Mouse (Mus musculus) embryonic fibroblast, embryonic 13.5 days (primary cell): ENCODE measurements around the gene Tjp3. TPM values are rescaled to one million over a fixed set of nuclear protein-coding genes. Genes with fewer than 3 reads are reported as not detected.

Experiments used
- H3K27ac ChIP-seq: 2 replicates; pipeline ENCODE4 v1.5.1; 2012; ENCODE audit warnings: low read length, control low read depth, inconsistent platforms; ENCODE audit not compliant: insufficient read depth
- H3K4me1 ChIP-seq: 2 replicates; pipeline ENCODE4 v1.6.1; 2011; ENCODE audit warnings: low read length; ENCODE audit not compliant: control insufficient read depth, insufficient read depth
- H3K4me3 ChIP-seq: 2 replicates; pipeline ENCODE4 v1.5.1; 2011; ENCODE audit warnings: mild to moderate bottlenecking, control low read depth, low read length; ENCODE audit not compliant: insufficient read depth
- CTCF ChIP-seq: IDR thresholded peaks from 2 replicates; pipeline ENCODE4 v1.5.1; 2011; ENCODE audit warnings: mild to moderate bottlenecking, control low read depth, low read length, moderate library complexity, borderline replicate concordance; ENCODE audit not compliant: insufficient read depth
- POLR2A ChIP-seq: IDR thresholded peaks from 2 replicates; pipeline ENCODE4 v1.6.1; 2011; ENCODE audit warnings: low read depth, mild to moderate bottlenecking, control low read depth, low read length, moderate library complexity
- polyA plus RNA-seq: library from polyadenylated mRNA; stranded (reverse); fragments of >200 nt; gene quantifications from 2 replicates; pipeline ENCODE4 v1.2.4, GENCODE M21; 2011; ENCODE audit warnings: low read depth; ENCODE audit not compliant: missing spikeins, insufficient read length

Gene Tjp3
- polyA plus RNA-seq, 1 experiment, result not detected

DNA sequence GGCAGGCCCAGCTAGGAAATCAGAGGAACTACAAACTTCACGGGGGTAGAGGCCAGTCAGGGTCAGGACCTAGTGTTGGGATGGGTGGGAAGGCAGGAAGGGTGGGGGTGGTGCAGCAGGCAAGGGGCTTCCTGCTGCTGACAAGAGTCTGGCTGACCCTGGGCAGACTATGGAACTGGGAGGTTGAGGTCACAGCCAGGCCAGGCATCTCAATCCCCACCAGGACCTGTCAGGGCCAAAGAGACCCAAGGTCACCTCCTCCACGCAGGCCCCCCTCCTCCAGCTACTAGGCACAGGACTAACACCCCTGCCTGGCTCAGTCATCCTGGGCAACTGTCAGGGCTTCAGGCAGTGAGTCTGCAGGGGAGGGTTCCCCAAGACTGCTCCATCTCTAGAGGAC, 36.6 kb upstream of the Tjp3 start:
- H3K27ac ChIP-seq, result no peak overlapping the region
- H3K4me1 ChIP-seq, result peaks cover 4% of the 10 kb centered on the region; the same call in 1 of the 2 replicates
- H3K4me3 ChIP-seq, result no peak overlapping the region
- TF ChIP-seq CTCF (no peak), POLR2A (no peak)

DNA sequence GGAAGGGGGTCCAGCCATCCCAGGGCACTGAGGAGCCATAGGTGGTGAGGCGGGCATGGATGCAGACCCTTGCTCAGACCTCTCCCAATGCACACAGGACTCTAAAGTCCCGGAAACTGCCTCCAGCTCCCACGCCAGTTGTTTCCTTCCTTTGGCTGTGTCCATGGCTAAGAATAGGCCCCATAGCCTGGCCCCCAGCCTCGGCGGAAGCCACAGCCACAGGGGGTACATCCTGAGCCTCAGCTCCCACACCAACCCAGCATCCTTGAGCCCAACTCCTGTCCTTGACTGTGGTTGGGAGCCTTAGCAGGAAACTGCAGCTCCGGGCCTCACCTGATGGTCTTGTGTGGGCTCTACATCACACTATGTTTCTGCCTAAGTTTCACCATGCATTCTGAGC, 35.5 kb upstream of the Tjp3 start:
- no peak for TF ChIP-seq POLR2A
- no peak for TF ChIP-seq CTCF
- H3K4me3 ChIP-seq, result no peak overlapping the region
- H3K27ac ChIP-seq, result no peak overlapping the region
- H3K4me1 ChIP-seq, result peaks cover 4% of the 10 kb centered on the region; the same call in 1 of the 2 replicates

DNA sequence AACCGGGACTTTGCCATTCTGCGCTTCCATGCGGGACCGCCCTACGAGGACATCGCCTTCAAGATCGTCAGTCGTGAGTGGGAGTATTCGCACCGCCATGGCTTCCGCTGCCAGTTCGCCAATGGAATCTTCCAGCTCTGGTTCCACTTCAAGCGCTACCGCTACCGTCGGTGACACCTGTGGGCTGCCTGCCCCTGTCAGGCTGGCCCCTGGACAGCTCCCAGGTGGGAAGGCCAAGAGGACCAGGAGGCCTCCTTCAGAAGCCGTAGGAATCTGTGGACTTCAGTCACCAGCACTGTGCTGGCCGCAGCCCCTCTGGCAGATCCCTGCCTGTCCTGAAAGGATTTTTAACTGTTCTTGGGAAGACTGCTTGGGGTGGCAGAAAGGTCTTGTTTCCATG, 34.4 kb upstream of the Tjp3 start:
- Histone ChIP-seq H3K4me1 (peaks cover 4% of the 10 kb centered on the region; the same call in 1 of the 2 replicates), H3K27ac (no peak overlapping the region), H3K4me3 (no peak overlapping the region)
- TF ChIP-seq POLR2A (no peak), CTCF (no peak)

DNA sequence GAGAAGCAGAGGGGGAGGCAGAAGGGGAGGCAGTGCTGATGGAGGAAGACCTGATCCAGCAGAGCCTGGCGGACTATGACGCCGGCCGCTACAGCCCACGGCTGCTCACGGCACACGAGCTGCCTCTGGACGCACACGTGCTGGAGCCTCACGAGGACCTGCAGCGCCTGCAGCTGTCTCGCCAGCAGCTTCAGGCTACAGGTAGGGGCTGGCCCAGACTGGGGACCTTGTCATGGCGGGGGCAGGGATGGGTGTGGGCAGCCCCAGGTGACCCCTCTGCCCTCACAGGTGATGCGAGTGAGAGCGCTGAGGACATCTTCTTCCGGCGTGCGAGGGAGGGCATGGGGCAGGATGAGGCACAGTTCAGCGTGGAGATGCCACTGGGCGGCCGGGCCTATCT, 33.8 kb upstream of the Tjp3 start:
- no peak for TF ChIP-seq POLR2A
- no peak for TF ChIP-seq CTCF
- H3K4me3 ChIP-seq, result no peak overlapping the region
- no peak overlapping the region for H3K27ac ChIP-seq
- peaks cover 4% of the 10 kb centered on the region; the same call in 1 of the 2 replicates for H3K4me1 ChIP-seq

DNA sequence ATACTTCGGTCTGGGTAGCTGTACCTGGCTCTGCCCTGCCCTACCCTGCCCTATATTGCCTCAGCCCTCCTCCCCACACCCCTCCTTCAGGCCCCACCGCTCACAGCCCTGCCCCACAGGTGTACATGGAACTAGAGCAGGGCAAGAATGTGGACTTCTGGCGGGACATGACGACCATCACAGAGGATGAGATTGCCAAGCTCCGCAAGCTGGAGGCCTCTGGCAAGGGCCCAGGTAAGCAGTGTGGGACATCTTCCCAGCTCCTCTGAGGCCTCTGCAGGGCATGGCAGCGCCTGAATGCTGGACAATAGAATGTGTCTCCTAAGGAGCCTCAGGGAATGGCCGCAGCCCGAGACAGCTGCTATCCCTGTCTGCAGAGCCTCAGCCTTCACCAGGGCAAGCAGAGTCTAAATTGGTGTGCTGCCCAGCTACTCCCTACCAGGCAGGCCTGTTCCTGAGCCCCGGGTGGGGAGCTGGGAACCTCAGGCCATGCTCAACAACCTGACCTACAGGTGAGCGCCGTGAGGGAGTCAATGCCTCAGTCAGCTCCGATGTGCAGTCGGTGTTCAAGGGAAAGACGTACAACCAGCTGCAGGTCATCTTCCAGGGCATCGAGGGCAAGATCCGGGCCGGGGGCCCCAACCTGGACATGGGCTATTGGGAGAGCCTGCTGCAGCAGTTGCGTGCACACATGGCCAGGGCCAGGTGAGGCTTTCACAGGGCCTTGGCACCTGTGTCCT, 32.6 kb upstream of the Tjp3 start:
- Histone ChIP-seq H3K4me1 (peaks cover 2% of the 10 kb centered on the region; the same call in 1 of the 2 replicates), H3K27ac (no peak overlapping the region), H3K4me3 (no peak overlapping the region)
- no peak for TF ChIP-seq POLR2A
- TF ChIP-seq CTCF, result no peak

DNA sequence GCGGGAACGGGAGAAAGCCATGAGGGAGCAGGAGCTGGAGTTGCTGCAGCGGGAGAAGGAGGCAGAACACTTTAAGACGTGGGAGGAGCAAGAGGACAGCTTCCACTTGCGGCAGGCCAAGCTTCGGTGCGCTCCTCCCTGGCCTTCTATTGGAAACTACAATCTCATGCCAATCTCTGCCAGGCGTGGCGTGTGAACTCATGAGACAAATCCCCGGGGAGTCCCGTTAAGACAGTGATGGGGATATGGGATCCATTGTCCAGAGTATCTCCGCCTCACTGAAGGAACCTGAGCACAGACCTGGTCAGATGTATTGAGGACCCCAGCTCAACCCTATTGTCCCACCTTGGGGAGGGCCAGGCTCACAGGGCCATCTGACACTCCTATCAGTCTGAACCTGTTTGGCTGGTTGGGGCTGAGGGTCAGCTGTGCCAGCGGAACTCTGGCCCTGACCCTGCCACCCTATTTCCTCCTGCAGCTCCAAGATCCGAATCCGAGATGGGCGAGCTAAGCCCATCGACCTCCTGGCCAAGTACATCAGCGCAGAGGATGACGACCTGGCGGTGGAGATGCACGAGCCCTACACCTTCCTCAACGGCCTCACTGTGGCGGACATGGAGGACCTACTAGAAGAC, 31.9 kb upstream of the Tjp3 start:
- TF ChIP-seq CTCF (no peak), POLR2A (no peak)
- Histone ChIP-seq H3K4me1 (peaks cover 3% of the 10 kb centered on the region; the same call in 1 of the 2 replicates), H3K4me3 (no peak overlapping the region), H3K27ac (no peak overlapping the region)

DNA sequence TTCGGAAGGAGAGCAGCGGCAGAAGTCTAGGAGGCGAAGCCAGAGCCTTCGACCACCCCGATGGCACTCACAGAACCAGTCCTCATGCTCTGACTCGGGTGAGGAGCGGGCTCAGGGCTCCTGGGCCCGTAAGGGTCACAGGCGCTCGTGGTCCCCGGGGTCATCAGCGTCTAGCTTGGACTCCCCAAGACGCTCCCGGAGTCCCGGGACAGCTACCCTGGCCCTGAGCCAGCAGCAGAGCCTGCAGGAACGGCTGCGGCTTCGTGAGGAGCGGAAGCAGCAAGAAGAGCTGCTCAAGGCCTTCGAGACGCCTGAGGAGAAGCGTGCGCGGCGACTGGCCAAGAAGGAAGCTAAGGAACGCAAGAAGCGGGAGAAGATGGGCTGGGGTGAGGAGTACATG, 31.1 kb upstream of the Tjp3 start:
- Histone ChIP-seq H3K4me1 (peaks cover 3% of the 10 kb centered on the region; the same call in 1 of the 2 replicates), H3K4me3 (peak overlapping the region; percentile 79; the same call in 1 of the 2 replicates), H3K27ac (no peak overlapping the region)
- TF ChIP-seq POLR2A (no peak), CTCF (no peak)

DNA sequence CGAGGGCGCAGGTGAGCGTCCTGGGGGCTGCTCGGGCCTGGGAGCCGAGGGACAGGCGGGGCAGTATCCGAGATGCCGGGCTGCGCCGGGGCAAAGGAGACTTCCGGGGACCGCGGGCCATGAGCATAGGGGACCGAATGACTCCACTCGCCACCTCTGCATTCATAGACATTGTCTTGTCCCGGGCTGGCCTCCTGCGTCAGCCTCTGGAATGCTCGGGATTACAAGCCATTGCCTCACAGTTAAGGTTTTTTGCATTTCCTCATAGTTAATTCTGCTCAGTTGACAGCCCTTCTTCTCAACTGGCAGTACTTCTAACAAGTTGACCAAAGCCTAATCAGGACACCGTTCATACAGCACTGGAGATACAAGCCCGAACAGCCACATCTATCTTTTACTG, 30.1 kb upstream of the Tjp3 start:
- peaks cover 3% of the 10 kb centered on the region; the same call in 1 of the 2 replicates for H3K4me1 ChIP-seq
- H3K27ac ChIP-seq, result peak overlapping the region; percentile 32
- H3K4me3 ChIP-seq, result peak overlapping the region; percentile 79
- TF ChIP-seq CTCF (no peak), POLR2A (no peak)

DNA sequence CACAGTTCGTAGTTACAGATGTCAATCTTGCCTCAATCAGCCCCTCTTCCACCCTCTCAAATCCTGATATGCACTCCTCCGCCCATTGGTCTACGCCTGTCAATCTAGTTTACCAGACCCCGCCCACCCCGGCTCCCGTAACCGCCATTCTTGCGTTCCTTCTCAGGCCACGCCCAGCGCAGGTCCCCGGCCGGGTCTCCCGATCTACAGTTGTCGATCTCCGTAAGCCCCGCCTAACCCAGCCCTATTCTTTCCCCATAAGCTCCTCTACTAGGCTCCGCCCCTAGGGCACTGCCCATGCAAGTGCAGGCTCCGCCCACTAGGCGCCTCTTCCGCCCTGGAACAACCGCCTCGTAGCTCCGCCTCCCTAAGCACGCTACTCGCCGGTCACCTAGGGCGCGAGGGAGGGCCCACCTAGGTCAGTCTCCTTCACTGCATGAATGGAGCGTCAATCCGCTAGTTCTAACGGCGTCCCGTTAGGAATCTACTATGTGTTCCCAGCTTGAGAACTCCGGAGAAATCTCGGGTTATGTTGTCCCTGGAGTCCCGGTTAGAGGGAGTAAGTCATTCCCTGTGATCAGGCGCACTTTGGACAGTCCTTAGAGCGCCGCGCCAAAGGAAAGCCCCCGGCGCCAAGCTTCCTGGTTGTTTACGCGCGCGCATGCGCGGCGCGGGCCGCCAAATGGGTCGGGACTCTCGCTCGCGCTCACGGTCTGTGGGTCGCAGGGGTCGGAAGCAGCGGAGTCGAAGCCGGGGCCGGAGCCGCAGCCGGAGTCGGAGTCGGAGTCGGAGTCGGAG, 29.4 kb upstream of the Tjp3 start, which contains the start of gene Cactin:
TSS of gene Cactin (plus strand) at position 554 of the 798 bp plus-strand sequence.
- no peak for TF ChIP-seq CTCF
- peak; percentile 70 for TF ChIP-seq POLR2A
- peaks cover 3% of the 10 kb centered on the region; the same call in 1 of the 2 replicates for H3K4me1 ChIP-seq
- H3K27ac ChIP-seq, result peak within 1 kb of the TSS; percentile 89
- peak within 1 kb of the TSS; percentile 79 for H3K4me3 ChIP-seq
